Mouse (Mus musculus) monocyte, adult 5-6 weeks (primary cell): Measurements from ENCODE around the gene Hadhb. TPM values are rescaled to one million over a fixed set of nuclear protein-coding genes. Genes with fewer than 3 reads are reported as not detected.

Experiments used
- ATAC-seq: fragments of 153-309, 156-312 bp; replicated peaks from 2 replicates; pipeline ENCODE4 v1.8.0; 2017; ENCODE audit warnings: mild to moderate bottlenecking; ENCODE audit not compliant: low TSS enrichment, insufficient number of reproducible peaks, severe bottlenecking, poor library complexity, low FRiP score
- total RNA-seq: library from RNA; stranded (forward); fragments of 200-1000, 200-491, 200-594 nt; gene quantifications from 3 replicates; pipeline ENCODE4 v1.2.3, GENCODE M21; 2017

Hadhb gene
- 86.5 to 145 TPM (median 87.3 TPM) in 3 replicates for total RNA-seq

GRCm38 (mm10) chr5:30154474-30155394 is at the start of gene Hadhb, which contains the start of gene Hadha:
Gene Hadhb (plus strand): TSS chr5:30155248.
Gene Hadha (minus strand): TSS chr5:30155162.
- peak; percentile 90 for ATAC-seq

- ATAC-seq: no peak
These were observed 49.3 kb upstream of the Hadhb start, which contains the start of gene 3110082J24Rik for GRCm38 (mm10) chr5:30105668-30106300. Gene 3110082J24Rik (minus strand): TSS chr5:30106086.

- no peak for ATAC-seq
These were observed 48.3 kb upstream of the Hadhb start for GRCm38 (mm10) chr5:30106756-30107155.

GRCm38 (mm10) chr5:30107186-30107585 is 47.9 kb upstream of the Hadhb start:
- ATAC-seq: no peak

GRCm38 (mm10) chr5:30107611-30108041 is 47.4 kb upstream of the Hadhb start:
- no peak for ATAC-seq

GRCm38 (mm10) chr5:30108233-30108632 is 46.8 kb upstream of the Hadhb start:
- ATAC-seq: no peak

GRCm38 (mm10) chr5:30109899-30110298 is 45.1 kb upstream of the Hadhb start:
- no peak for ATAC-seq

GRCm38 (mm10) chr5:30110371-30111060 is 44.5 kb upstream of the Hadhb start:
- no peak for ATAC-seq

- no peak for ATAC-seq
These were observed 43.9 kb upstream of the Hadhb start for GRCm38 (mm10) chr5:30111126-30111525.

- ATAC-seq: no peak
These were observed 43.3 kb upstream of the Hadhb start for GRCm38 (mm10) chr5:30111771-30112170.

GRCm38 (mm10) chr5:30112533-30113068 is 42.4 kb upstream of the Hadhb start:
- ATAC-seq: no peak

GRCm38 (mm10) chr5:30113881-30114760 is 40.9 kb upstream of the Hadhb start:
- no peak for ATAC-seq

GRCm38 (mm10) chr5:30114761-30115140 is 40.3 kb upstream of the Hadhb start:
- no peak for ATAC-seq

GRCm38 (mm10) chr5:30115718-30116117 is 39.3 kb upstream of the Hadhb start:
- ATAC-seq: no peak

- ATAC-seq: no peak
These were observed 37.0 kb upstream of the Hadhb start for GRCm38 (mm10) chr5:30118018-30118417.

- ATAC-seq: no peak
These were observed 35.9 kb upstream of the Hadhb start for GRCm38 (mm10) chr5:30119163-30119562.

GRCm38 (mm10) chr5:30120106-30120505 is 34.9 kb upstream of the Hadhb start:
- ATAC-seq: no peak

- ATAC-seq: no peak
These were observed 32.6 kb upstream of the Hadhb start for GRCm38 (mm10) chr5:30122481-30122880.
